ENCODE assay signal across 18 mouse cellular contexts in genomic region chr5:120408933-120409332, GRCm38 (mm10). TPM values are rescaled to one million over a fixed set of nuclear protein-coding genes. Genes with fewer than 3 reads are reported as not detected.
A peak's percentile ranks its signal among the peaks of the same experiment; 100 is the strongest.
DNase-seq lines count a peak whose midpoint lies in the region; ATAC-seq and TF ChIP-seq lines count a peak whose summit lies in the region.
"Had no signal": no experiment of that assay in that cellular context is flagged by ENCODE, and none has a peak within 500 bp of the region (broad histone marks: within the 10 kb centered on the region; RNA-seq: fewer than 3 reads in every experiment).

No protein-coding gene starts in this region.

- H3K4me2 ChIP-seq in forebrain, postnatal 0 days (ENCODE audit: low read depth), result peak overlapping the region; percentile 57
- no peak overlapping the region; the same call in 1 of the 2 replicates for H3K4me2 ChIP-seq in midbrain, embryonic 11.5 days
- H3K4me2 ChIP-seq in neural tube, embryonic 15.5 days, result peak overlapping the region; percentile 59
- H3K4me2 ChIP-seq: limb, embryonic 15.5 days had no signal

- peak overlapping the region; percentile 79 for H3K27ac ChIP-seq in forebrain, postnatal 0 days (ENCODE audit: low read depth, low read length)
- H3K27ac ChIP-seq in midbrain, embryonic 11.5 days (ENCODE audit: low read depth, low read length), result no peak overlapping the region
- H3K27ac ChIP-seq in neural tube, embryonic 15.5 days (replicated peaks), result peak overlapping the region; percentile 94
- no peak overlapping the region for H3K27ac ChIP-seq in heart, adult 2 months
- H3K27ac ChIP-seq: heart, embryonic 10.5 days; left cerebral cortex, adult 2 months; limb, embryonic 15.5 days had no signal

- H3K79me2 ChIP-seq in heart, adult 2 months (replicated peaks; ENCODE audit: control insufficient read depth, insufficient read depth, low read length), result no peaks in the 10 kb centered on the region

- intact Hi-C loops in gastrocnemius, postnatal 36 days (cut with DNase I), result no loop called here
- intact Hi-C loops in heart, adult 2 months (cut with DNase I), result no loop called here

- no peaks in the 10 kb centered on the region for H3K36me3 ChIP-seq in forebrain, postnatal 0 days (ENCODE audit: insufficient read depth)
- no peaks in the 10 kb centered on the region for H3K36me3 ChIP-seq in midbrain, embryonic 11.5 days (ENCODE audit: control insufficient read depth, insufficient read depth, low read length)
- H3K36me3 ChIP-seq in neural tube, embryonic 15.5 days, result no peaks in the 10 kb centered on the region
- no peaks in the 10 kb centered on the region for H3K36me3 ChIP-seq in heart, adult 2 months (ENCODE audit: control insufficient read depth, insufficient read depth, low read length)
- H3K36me3 ChIP-seq: heart, embryonic 10.5 days; limb, embryonic 15.5 days had no signal

- no peak overlapping the region for H3K4me3 ChIP-seq in forebrain, postnatal 0 days (ENCODE audit: low read depth, low read length)
- H3K4me3 ChIP-seq in midbrain, embryonic 11.5 days (ENCODE audit: low read depth, low read length), result no peak overlapping the region
- H3K4me3 ChIP-seq in neural tube, embryonic 15.5 days (replicated peaks), result peak overlapping the region; percentile 33
- no peak overlapping the region for H3K4me3 ChIP-seq in heart, adult 2 months
- H3K4me3 ChIP-seq: limb, embryonic 15.5 days had no signal

- peak; percentile 6 to 13 for DNase-seq in layer of hippocampus, adult 8-10 months (ENCODE audit: low spot score in 2 of 2)
- DNase-seq in layer of hippocampus, adult 11-12 months (ENCODE audit: low spot score), result no peak
- DNase-seq in forebrain, postnatal 0 days, result no peak
- DNase-seq in midbrain, embryonic 11.5 days (ENCODE audit: low spot score, missing footprints), result peak; percentile 81
- DNase-seq in gastrocnemius, postnatal 36 days, result no peak
- no peak for DNase-seq in gastrocnemius, adult 8-10 months (ENCODE audit: low spot score in 2 of 2)
- no peak for DNase-seq in heart, adult 2 months
- DNase-seq: kidney, adult 8-10 months; thymus, adult 2 months had no signal

- no peaks in the 10 kb centered on the region for H3K9me3 ChIP-seq in forebrain, postnatal 0 days (ENCODE audit: low read length)
- peaks cover 5% of the 10 kb centered on the region; the same call in 1 of the 2 replicates for H3K9me3 ChIP-seq in midbrain, embryonic 11.5 days (ENCODE audit: control insufficient read depth, low read length)
- no peaks in the 10 kb centered on the region; the same call in 1 of the 2 replicates for H3K9me3 ChIP-seq in neural tube, embryonic 15.5 days (replicated peaks)
- H3K9me3 ChIP-seq: limb, embryonic 15.5 days had no signal

- H3K27me3 ChIP-seq in forebrain, postnatal 0 days (ENCODE audit: insufficient read depth, low read length), result no peaks in the 10 kb centered on the region
- peaks cover 29% of the 10 kb centered on the region for H3K27me3 ChIP-seq in midbrain, embryonic 11.5 days (ENCODE audit: control insufficient read depth, insufficient read depth, low read length)
- peaks cover 19% of the 10 kb centered on the region; the same call in 1 of the 2 replicates for H3K27me3 ChIP-seq in neural tube, embryonic 15.5 days (replicated peaks)
- H3K27me3 ChIP-seq in heart, adult 2 months (ENCODE audit: control insufficient read depth, insufficient read depth, low read length), result peaks cover 2% of the 10 kb centered on the region; the same call in 1 of the 2 replicates

- TF ChIP-seq EP300 in heart, adult 2 months (IDR thresholded peaks at IDR 0.05; ENCODE audit: insufficient read depth, low read depth, low read length), result no peak

- TF ChIP-seq POLR2A in heart, adult 2 months (IDR thresholded peaks at IDR 0.05; ENCODE audit: insufficient read depth, low read depth, low read length), result no peak

- WGBS in forebrain, postnatal 0 days, result 52% methylated on average over 14 of the region's 14 CpGs
- 74% methylated on average over 14 of the region's 14 CpGs for WGBS in midbrain, embryonic 11.5 days
- WGBS in neural tube, embryonic 15.5 days, result 34% methylated on average over 14 of the region's 14 CpGs
- WGBS in heart, adult 2 months, result 70% methylated on average over 14 of the region's 14 CpGs

- no peak for TF ChIP-seq CTCF in forebrain, postnatal 0 days (IDR thresholded peaks at IDR 0.05; ENCODE audit: low read depth)
- TF ChIP-seq CTCF in heart, adult 2 months (IDR thresholded peaks at IDR 0.05), result no peak

- H3K4me1 ChIP-seq in forebrain, postnatal 0 days (ENCODE audit: insufficient read depth), result 0 out of 2 replicates have a peak, but pooled peaks cover 3% of the 10 kb centered on the region
- peaks cover 12% of the 10 kb centered on the region for H3K4me1 ChIP-seq in midbrain, embryonic 11.5 days (ENCODE audit: control insufficient read depth, insufficient read depth, low read length)
- peaks cover 22% of the 10 kb centered on the region for H3K4me1 ChIP-seq in neural tube, embryonic 15.5 days
- H3K4me1 ChIP-seq in heart, adult 2 months (ENCODE audit: control insufficient read depth, insufficient read depth, low read length), result no peaks in the 10 kb centered on the region

- ATAC-seq in forebrain, postnatal 0 days, result peak; percentile 49
- ATAC-seq in midbrain, embryonic 11.5 days (ENCODE audit: low FRiP score), result peak; percentile 67
- ATAC-seq in neural tube, embryonic 15.5 days (ENCODE audit: low FRiP score), result peak; percentile 56
- ATAC-seq: lung, postnatal 0 days had no signal

- H3K9ac ChIP-seq in forebrain, postnatal 0 days, result no peak overlapping the region
- no peak overlapping the region for H3K9ac ChIP-seq in midbrain, embryonic 11.5 days (ENCODE audit: low read length)
- H3K9ac ChIP-seq in neural tube, embryonic 15.5 days (replicated peaks), result no peak overlapping the region
- no peak overlapping the region for H3K9ac ChIP-seq in heart, adult 2 months (ENCODE audit: low read depth, low read length)
- H3K9ac ChIP-seq: limb, embryonic 15.5 days had no signal

RNA-seq across cellular contexts. Expression of gene Lhx5, which starts 22.6 kb away (rescaled TPM):
- under 1 TPM in 2 of 4 experiments, not detected in 2; 0.10 to 0.11 TPM for total RNA-seq in layer of hippocampus, adult 8-10 months (2022)
- 4.6 and 5.4 TPM in 2 replicates for total RNA-seq in forebrain, postnatal 0 days (2014; rRNA removed)
- polyA plus RNA-seq in forebrain, postnatal 0 days (2015; fragmentation: Nextera tagmentation; extraction: Ambion mirVana), result 1.4 and 3.7 TPM in 2 replicates
- 21.5 and 22.0 TPM in 2 replicates for polyA plus RNA-seq in midbrain, embryonic 11.5 days (2014; fragmentation: Nextera tagmentation; extraction: Ambion mirVana)
- 18.7 and 22.4 TPM in 2 replicates for polyA plus RNA-seq in neural tube, embryonic 15.5 days (2015; fragmentation: Nextera tagmentation; extraction: Ambion mirVana)
- total RNA-seq in gastrocnemius, postnatal 36 days (2021), result not detected
- total RNA-seq in gastrocnemius, adult 8-10 months (2022), result not detected
- total RNA-seq in heart, adult 2 months (2021), result not detected
- not detected in 2 replicates for polyA plus RNA-seq in heart, adult 2 months (2012; rRNA removed)
- total RNA-seq: CH12.LX; hematopoietic stem cell, adult 5-6 weeks; left cerebral cortex, adult 2 months; megakaryocyte-erythroid progenitor cell, adult 5-6 weeks had no signal
- polyA plus RNA-seq: cortical plate, adult 2 months; limb, embryonic 15.5 days; lung, postnatal 0 days had no signal

Comparison
In these comparisons a context has a peak if more than half of its experiments do, and no peak if none do; other contexts are left out.
1. DNase-seq: peak in layer of hippocampus, adult 8-10 months (2 of 2) and midbrain, embryonic 11.5 days (single experiment); none in layer of hippocampus, adult 11-12 months (single experiment), forebrain, postnatal 0 days (single experiment), gastrocnemius, postnatal 36 days (0 of 2), gastrocnemius, adult 8-10 months (0 of 2) and heart, adult 2 months (0 of 2).
2. H3K27ac ChIP-seq: peak in forebrain, postnatal 0 days (single experiment) and neural tube, embryonic 15.5 days (single experiment); none in midbrain, embryonic 11.5 days (single experiment) and heart, adult 2 months (single experiment).
3. Peak in every context shown above with its lines, with median percentiles within 50 percentile points of each other: ATAC-seq.